Mouse (Mus musculus) CH12.LX (cell line): ENCODE measurements at regions not wholly inside any gene's neighbourhood (a gene's known extent, or its start where the extent isn't known, plus 50 kb on each side); places are given as distances from the start of the nearest gene placed in this dataset.

Experiments
- DNase-seq: peaks from one replicate; pipeline ENCODE4 v3.0.0-alpha.2; 2013; ENCODE audit errors: extremely low read depth
- H3K27ac ChIP-seq: 2 replicates; pipeline ENCODE4 v1.5.1; 2012; ENCODE audit warnings: low read depth, mild to moderate bottlenecking, control low read depth, moderate library complexity; ENCODE audit not compliant: insufficient read depth
- H3K27me3 ChIP-seq: replicated peaks from 2 replicates; pipeline ENCODE3; 2012; ENCODE audit warnings: inconsistent platforms
- H3K36me3 ChIP-seq, 2 experiments: replicated peaks in 1 of 2; 2 replicates each; pipeline versions ENCODE3 to v1.6.1; 2012; ENCODE audit warnings: inconsistent platforms in 1 of 2, low read length in 1 of 2, mild to moderate bottlenecking in 1 of 2, mixed read lengths in 1 of 2, moderate library complexity in 1 of 2; ENCODE audit not compliant: control insufficient read depth in 1 of 2, insufficient read depth in 1 of 2
- H3K4me1 ChIP-seq, 2 experiments: 2 replicates each; pipeline ENCODE4 v1.6.1; 2012; ENCODE audit warnings: inconsistent platforms in 1 of 2, moderate library complexity in 1 of 2; ENCODE audit not compliant: insufficient read depth in 2 of 2, control insufficient read depth in 1 of 2
- H3K4me2 ChIP-seq: 2 replicates; pipeline ENCODE4 v1.6.1; 2012; ENCODE audit warnings: low read depth, mild to moderate bottlenecking, control low read depth; ENCODE audit not compliant: poor library complexity, insufficient read depth, severe bottlenecking
- H3K4me3 ChIP-seq, 3 experiments: fragments of 150-350 bp in 1 of 3; sonication (generic) in 1 of 3; replicated peaks in 1 of 3; 2 replicates each; pipeline versions ENCODE3 to v1.5.1; 2011 to 2012; ENCODE audit warnings: low read depth in 2 of 3, low read length in 2 of 3, mild to moderate bottlenecking in 2 of 3, moderate library complexity in 2 of 3, control low read depth in 1 of 3, improper control_type of control experiment in 1 of 3, inconsistent platforms in 1 of 3, mixed read lengths in 1 of 3; ENCODE audit not compliant: poor library complexity in 1 of 3
- H3K79me2 ChIP-seq: replicated peaks from 2 replicates; pipeline ENCODE4 v1.6.1; 2012; ENCODE audit warnings: mild to moderate bottlenecking, moderate library complexity; ENCODE audit not compliant: control insufficient read depth, poor library complexity, insufficient read depth, severe bottlenecking; ENCODE audit errors: extremely low read depth
- H3K9ac ChIP-seq: 2 replicates; pipeline ENCODE4 v1.6.1; 2012; ENCODE audit warnings: low read depth, mild to moderate bottlenecking, control low read depth, moderate library complexity; ENCODE audit not compliant: insufficient read depth
- H3K9me3 ChIP-seq: replicated peaks from 2 replicates; pipeline ENCODE3; 2012; ENCODE audit warnings: low read length, inconsistent platforms, mixed read lengths
- E2F4 ChIP-seq: IDR thresholded peaks from 2 replicates; pipeline ENCODE4 v1.6.1; 2011; ENCODE audit warnings: low read depth, low read length, improper control_type of control experiment; ENCODE audit not compliant: insufficient replicate concordance
- EP300 ChIP-seq: IDR thresholded peaks from 2 replicates; pipeline ENCODE4 v1.6.1; 2011; ENCODE audit warnings: low read length, improper control_type of control experiment
- IRF4 ChIP-seq: IDR thresholded peaks from 2 replicates; pipeline ENCODE4 v1.6.1; 2014; ENCODE audit warnings: low read depth, mild to moderate bottlenecking, inconsistent platforms, low read length, improper control_type of control experiment
- JUND ChIP-seq: conservative IDR thresholded peaks from 2 replicates; pipeline ENCODE4 v1.6.1; 2011; ENCODE audit warnings: low read depth, low read length, improper control_type of control experiment
- MAFK ChIP-seq: IDR thresholded peaks from 2 replicates; pipeline ENCODE4 v1.6.1; 2011; ENCODE audit warnings: low read length, improper control_type of control experiment; ENCODE audit not compliant: insufficient replicate concordance
- NELFE ChIP-seq: IDR thresholded peaks from 2 replicates; pipeline ENCODE4 v1.6.1; 2011; ENCODE audit warnings: low read depth, low read length, improper control_type of control experiment
- RCOR1 ChIP-seq: conservative IDR thresholded peaks from 2 replicates; pipeline ENCODE4 v1.6.1; 2012; ENCODE audit warnings: low read depth, mild to moderate bottlenecking, inconsistent platforms, low read length, improper control_type of control experiment
- SIN3A ChIP-seq: IDR thresholded peaks from 2 replicates; pipeline ENCODE4 v1.6.1; 2012; ENCODE audit warnings: low read length, improper control_type of control experiment, inconsistent platforms
- SMC3 ChIP-seq: IDR thresholded peaks from 2 replicates; pipeline ENCODE4 v1.6.1; 2011; ENCODE audit warnings: low read depth, low read length, improper control_type of control experiment
- UBTF ChIP-seq: IDR thresholded peaks from 2 replicates; pipeline ENCODE4 v1.6.1; 2012; ENCODE audit warnings: low read depth, mild to moderate bottlenecking, inconsistent platforms, low read length, improper control_type of control experiment, moderate library complexity
- USF1 ChIP-seq: IDR thresholded peaks from 2 replicates; pipeline ENCODE4 v1.6.1; 2014; ENCODE audit warnings: low read depth, mild to moderate bottlenecking, inconsistent platforms, low read length, improper control_type of control experiment
- USF2 ChIP-seq: conservative IDR thresholded peaks from 2 replicates; pipeline ENCODE4 v1.6.1; 2011; ENCODE audit warnings: low read depth, low read length, improper control_type of control experiment
- ZMIZ1 ChIP-seq: IDR thresholded peaks from 2 replicates; pipeline ENCODE4 v1.6.1; 2012; ENCODE audit warnings: low read depth, mild to moderate bottlenecking, inconsistent platforms, low read length, improper control_type of control experiment
- dilution Hi-C: fragments of 300-500 bp; cut with MboI; formaldehyde crosslinking; loops from 2 replicates; pipeline ENCODE4 v1.14.3; 2020; ENCODE audit warnings: low sequenced_read_pairs; ENCODE audit not compliant: extremely low pct_unique_long_range_greater_than_20kb, extremely low pct_ligation_motif_present
- in situ Hi-C: fragments of 300-500 bp; cut with MboI; formaldehyde crosslinking; loops from 3 replicates; pipeline ENCODE4 v1.14.3; 2019; ENCODE audit warnings: low sequenced_read_pairs, low pct_ligation_motif_present, low pct_unique_long_range_greater_than_20kb, mixed read lengths

GRCm38 (mm10) chr2:79529185-79529584 lies 72.6 kb upstream of the Cerkl start:
- dilution Hi-C loops, result no loop called here
- DNase-seq, result no peak
- H3K79me2 ChIP-seq, result no peaks in the 10 kb centered on the region

GRCm38 (mm10) chr2:79532610-79533160 lies 76.1 kb upstream of the Cerkl start:
- Histone ChIP-seq H3K4me2 (no peak overlapping the region), H3K27me3 (no peaks in the 10 kb centered on the region), H3K4me1 (no peaks in the 10 kb centered on the region), H3K27ac (no peak overlapping the region)
- dilution Hi-C loops, result no loop called here
- no peak for TF ChIP-seq IRF4
- TF ChIP-seq EP300, result no peak
- no peak for TF ChIP-seq ZMIZ1
- no peak for TF ChIP-seq USF2
- no peak for TF ChIP-seq SMC3
- no peak for TF ChIP-seq SIN3A
- TF ChIP-seq UBTF, result no peak
- TF ChIP-seq NELFE, result no peak
- TF ChIP-seq E2F4, result no peak
- TF ChIP-seq MAFK, result no peak
- no peak for TF ChIP-seq USF1
- no peak for TF ChIP-seq JUND
- TF ChIP-seq, all 38 proteins: peak for 0
- no peak overlapping the region for H3K9ac ChIP-seq
- in situ Hi-C loops, result no loop called here
- no peaks in the 10 kb centered on the region for H3K9me3 ChIP-seq
- no peaks in the 10 kb centered on the region for H3K36me3 ChIP-seq
- DNase-seq, result no peak
- H3K79me2 ChIP-seq, result no peaks in the 10 kb centered on the region
- no peak overlapping the region for H3K4me3 ChIP-seq

More at GRCm38 (mm10) chr2:79529185-79529584, 72.6 kb upstream of the Cerkl start:
- in situ Hi-C loops, result loop anchor here (10.0 kb wide), 1 partner anchor 56 kb away; no protein-coding TSS in a partner anchor
- Histone ChIP-seq H3K4me1 (no peaks in the 10 kb centered on the region), H3K36me3 (no peaks in the 10 kb centered on the region), H3K9me3 (no peaks in the 10 kb centered on the region)
- no peak for TF ChIP-seq RCOR1
- TF ChIP-seq, all 38 proteins: peak for 0
- H3K4me2 ChIP-seq, result no peak overlapping the region
- H3K27ac ChIP-seq, result no peak overlapping the region
- H3K9ac ChIP-seq, result no peak overlapping the region
- no peak overlapping the region for H3K4me3 ChIP-seq
- no peaks in the 10 kb centered on the region for H3K27me3 ChIP-seq
